Mouse (Mus musculus) lung, postnatal 0 days (tissue): ENCODE data around the gene Olfr1506. TPM values are rescaled to one million over a fixed set of nuclear protein-coding genes. Genes with fewer than 3 reads are reported as not detected.
"Not testable (repeated sequence)": the region's sequence is repeated elsewhere in the genome, so short reads cannot be mapped to it uniquely, and the experiment has no call there.

ENCODE experiments used
- ATAC-seq: fragments of 200-750 bp; cut with Nextera tagmentation; 2 replicates; pipeline ENCODE4 v1.8.0; 2017; ENCODE audit warnings: moderate library complexity
- DNase-seq: peaks from one replicate; pipeline ENCODE4 v3.0.0-alpha.2; 2016; ENCODE audit warnings: low spot score
- H3K27ac ChIP-seq: fragments of 300-500 bp; sonication (generic); 2 replicates; pipeline ENCODE4 v1.5.1; 2014; ENCODE audit warnings: antibody characterized with exemption, mild to moderate bottlenecking, low read length, mixed read lengths
- H3K27me3 ChIP-seq: fragments of 300-500 bp; sonication (generic); replicated peaks from 2 replicates; pipeline ENCODE4 v1.6.1; 2014; ENCODE audit warnings: low read length, mixed read lengths; ENCODE audit not compliant: insufficient read depth
- H3K36me3 ChIP-seq: fragments of 300-500 bp; sonication (generic); 2 replicates; pipeline ENCODE4 v1.6.1; 2014; ENCODE audit warnings: low read length, mixed read lengths; ENCODE audit not compliant: insufficient read depth
- H3K4me1 ChIP-seq: fragments of 300-500 bp; sonication (generic); 2 replicates; pipeline ENCODE4 v1.6.1; 2014; ENCODE audit warnings: antibody characterized with exemption, low read depth, low read length, mixed read lengths; ENCODE audit not compliant: insufficient read depth
- H3K4me2 ChIP-seq: fragments of 300-500 bp; sonication (generic); replicated peaks from 2 replicates; pipeline ENCODE4 v1.6.1; 2014; ENCODE audit warnings: low read depth, mild to moderate bottlenecking, low read length, moderate library complexity, mixed read lengths
- H3K4me3 ChIP-seq: fragments of 300-500 bp; sonication (generic); 2 replicates; pipeline ENCODE4 v1.5.1; 2014; ENCODE audit warnings: low read depth, low read length
- H3K9ac ChIP-seq: fragments of 300-500 bp; sonication (generic); replicated peaks from 2 replicates; pipeline ENCODE4 v1.6.1; 2014; ENCODE audit warnings: low read depth, mild to moderate bottlenecking
- H3K9me3 ChIP-seq: fragments of 300-500 bp; sonication (generic); 2 replicates; pipeline ENCODE4 v1.6.1; 2016; ENCODE audit warnings: low read length, mixed read lengths
- CTCF ChIP-seq: IDR thresholded peaks from 2 replicates; pipeline ENCODE4 v1.5.1; 2016; ENCODE audit warnings: antibody characterized with exemption, mild to moderate bottlenecking
- EP300 ChIP-seq: IDR thresholded peaks from 2 replicates; pipeline ENCODE4 v1.6.1; 2016; ENCODE audit warnings: antibody characterized with exemption, mild to moderate bottlenecking, control low read depth
- WGBS: fragments of 180-500 bp; shearing (Covaris S2); extraction: QIAGEN DNeasy Blood & Tissue Kit; methylation state at CpG from one replicate; pipeline ENCODE4 v1.1.7; 2014; 5-methylcytosine and 5-hydroxymethylcytosine counted together
- polyA plus RNA-seq: library from polyadenylated mRNA; unstranded; fragments of >200 nt; fragmentation: Nextera tagmentation; extraction: Ambion mirVana; gene quantifications from 2 replicates; pipeline ENCODE4 v1.2.1, GENCODE M21; 2015

The Olfr1506 gene
- not detected in 2 replicates for polyA plus RNA-seq

GRCm38 (mm10) chr2:90224393-90224792 lies at the start of gene Olfr1506:
Gene Olfr1506, minus strand, starts transcription at chr2:90224493.
- not testable (repeated sequence) for H3K27ac ChIP-seq, H3K4me3 ChIP-seq, H3K9me3 ChIP-seq, H3K9ac ChIP-seq, ATAC-seq, H3K36me3 ChIP-seq, H3K4me2 ChIP-seq, DNase-seq, H3K4me1 ChIP-seq, H3K27me3 ChIP-seq
- WGBS, result no CpG with 5 or more reads among the region's 6 CpGs

GRCm38 (mm10) chr2:90270932-90271331 lies 46.6 kb upstream of the Olfr1506 start, which contains the start of gene Olfr1271:
Gene Olfr1271, minus strand, starts transcription at chr2:90271032.
- no peak for TF ChIP-seq EP300
- TF ChIP-seq CTCF, result no peak
- Histone ChIP-seq H3K4me1 (no peaks in the 10 kb centered on the region), H3K36me3 (no peaks in the 10 kb centered on the region), H3K27me3 (no peaks in the 10 kb centered on the region), H3K4me3 (no peak within 1 kb of the TSS), H3K4me2 (no peak within 1 kb of the TSS), H3K9ac (no peak within 1 kb of the TSS), H3K27ac (no peak within 1 kb of the TSS), H3K9me3 (no peaks in the 10 kb centered on the region)
- 90% methylated on average over 2 of the region's 2 CpGs for WGBS
- ATAC-seq (no peak), DNase-seq (no peak)

GRCm38 (mm10) chr2:90257492-90257891 lies 33.2 kb upstream of the Olfr1506 start, which contains the start of gene Olfr142:
Gene Olfr142, minus strand, starts transcription at chr2:90257592.
- H3K9me3 ChIP-seq, result no peaks in the 10 kb centered on the region
- no peaks in the 10 kb centered on the region for H3K4me1 ChIP-seq
- ATAC-seq, result no peak
- TF ChIP-seq CTCF, result no peak
- no peak for TF ChIP-seq EP300
- no peak within 1 kb of the TSS for H3K27ac ChIP-seq
- H3K27me3 ChIP-seq, result no peaks in the 10 kb centered on the region
- no peaks in the 10 kb centered on the region for H3K36me3 ChIP-seq
- no peak within 1 kb of the TSS for H3K9ac ChIP-seq
- no peak within 1 kb of the TSS for H3K4me3 ChIP-seq
- H3K4me2 ChIP-seq, result no peak within 1 kb of the TSS
- WGBS, result 83% methylated on average over 4 of the region's 4 CpGs
- DNase-seq, result no peak

GRCm38 (mm10) chr2:90199606-90200005 lies 24.7 kb downstream of the Olfr1506 start:
- not testable (repeated sequence) for H3K27ac ChIP-seq, H3K4me3 ChIP-seq, H3K36me3 ChIP-seq, ATAC-seq, H3K4me2 ChIP-seq, H3K9ac ChIP-seq, H3K27me3 ChIP-seq, DNase-seq, H3K4me1 ChIP-seq, H3K9me3 ChIP-seq
- WGBS, result no CpG with 5 or more reads among the region's 4 CpGs

- not testable (repeated sequence) for H3K36me3 ChIP-seq, ATAC-seq, H3K4me3 ChIP-seq, H3K9me3 ChIP-seq, DNase-seq, H3K4me2 ChIP-seq, H3K9ac ChIP-seq, H3K27ac ChIP-seq, H3K4me1 ChIP-seq, H3K27me3 ChIP-seq
- WGBS, result no CpG with 5 or more reads among the region's 6 CpGs
Observed at GRCm38 (mm10) chr2:90195285-90195684, 29.0 kb downstream of the Olfr1506 start.

- not testable (repeated sequence) for H3K9me3 ChIP-seq, H3K4me1 ChIP-seq, H3K4me2 ChIP-seq, DNase-seq, H3K27me3 ChIP-seq, H3K4me3 ChIP-seq, H3K36me3 ChIP-seq, H3K27ac ChIP-seq, H3K9ac ChIP-seq
- ATAC-seq, result peak; percentile 28; the same call in 1 of the 2 replicates
- WGBS, result no CpG with 5 or more reads among the region's 3 CpGs
Observed at GRCm38 (mm10) chr2:90194750-90195149, 29.5 kb downstream of the Olfr1506 start.

- DNase-seq, ATAC-seq, H3K36me3 ChIP-seq, H3K27ac ChIP-seq, H3K27me3 ChIP-seq, H3K4me1 ChIP-seq, H3K4me2 ChIP-seq, H3K9me3 ChIP-seq, H3K9ac ChIP-seq, H3K4me3 ChIP-seq: not testable (repeated sequence)
- WGBS, result no CpG with 5 or more reads among the region's 5 CpGs
Observed at GRCm38 (mm10) chr2:90187082-90187481, 37.2 kb downstream of the Olfr1506 start.

GRCm38 (mm10) chr2:90186082-90186481 lies 38.2 kb downstream of the Olfr1506 start:
- not testable (repeated sequence) for H3K4me1 ChIP-seq, H3K9ac ChIP-seq, H3K36me3 ChIP-seq, H3K4me2 ChIP-seq, ATAC-seq, H3K27ac ChIP-seq, H3K4me3 ChIP-seq, DNase-seq, H3K9me3 ChIP-seq, H3K27me3 ChIP-seq
- no CpG with 5 or more reads among the region's 4 CpGs for WGBS
